In the genomic region with DNA sequence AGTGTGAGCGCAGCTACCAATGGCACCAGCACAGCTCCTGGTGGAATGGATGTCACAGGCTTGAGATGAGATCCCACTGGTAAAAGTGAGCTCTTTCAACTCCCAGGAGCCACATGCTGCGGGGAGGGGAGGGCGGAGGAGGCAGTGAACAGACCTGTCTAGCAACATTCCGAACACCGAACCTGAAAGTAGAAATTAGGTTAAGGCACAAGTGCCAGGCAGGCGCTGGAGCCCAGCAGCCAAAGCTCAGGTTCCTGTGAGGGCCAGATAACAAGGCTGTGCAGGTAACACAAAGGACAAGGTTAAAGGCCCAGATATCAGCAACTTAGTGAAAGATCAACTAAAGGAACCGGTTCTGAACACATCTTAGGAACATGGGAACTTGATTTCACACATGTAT, we compare ENCODE assay signal across 12 mouse cellular contexts. TPM values are rescaled to one million over a fixed set of nuclear protein-coding genes. Genes with fewer than 3 reads are reported as not detected.
DNase-seq lines count a peak whose midpoint lies in the region; ATAC-seq lines count a peak whose summit lies in the region.
"Had no signal": no experiment of that assay in that cellular context is flagged by ENCODE, and none has a peak within 500 bp of the region (broad histone marks: within the 10 kb centered on the region; RNA-seq: fewer than 3 reads in every experiment).

No protein-coding gene starts in this region.

- 0 out of 2 replicates have a peak, but pooled peaks cover 4% of the 10 kb centered on the region for H3K36me3 ChIP-seq in hindbrain, embryonic 10.5 days
- no peaks in the 10 kb centered on the region for H3K36me3 ChIP-seq in hindbrain, embryonic 13.5 days
- no peaks in the 10 kb centered on the region for H3K36me3 ChIP-seq in embryonic facial prominence, embryonic 15.5 days
- no peaks in the 10 kb centered on the region for H3K36me3 ChIP-seq in kidney, embryonic 16.5 days (ENCODE audit: insufficient read depth, low read length)
- peaks cover 9% of the 10 kb centered on the region; the same call in 1 of the 2 replicates for H3K36me3 ChIP-seq in forebrain, embryonic 10.5 days (replicated peaks)
- H3K36me3 ChIP-seq in hindbrain, embryonic 16.5 days (ENCODE audit: control insufficient read depth, insufficient read depth, low read length): no peaks in the 10 kb centered on the region

- no peaks in the 10 kb centered on the region for H3K9me3 ChIP-seq in hindbrain, embryonic 10.5 days
- H3K9me3 ChIP-seq in hindbrain, embryonic 13.5 days: peaks cover 6% of the 10 kb centered on the region
- H3K9me3 ChIP-seq in embryonic facial prominence, embryonic 15.5 days (replicated peaks): no peaks in the 10 kb centered on the region
- no peaks in the 10 kb centered on the region for H3K9me3 ChIP-seq in kidney, embryonic 16.5 days (ENCODE audit: low read length)
- H3K9me3 ChIP-seq in forebrain, embryonic 10.5 days: no peaks in the 10 kb centered on the region; the same call in 1 of the 2 replicates
- peaks cover 6% of the 10 kb centered on the region for H3K9me3 ChIP-seq in hindbrain, embryonic 16.5 days (ENCODE audit: control insufficient read depth, low read length)

- 0 out of 2 replicates have a peak overlapping the region, but pooled peaks have one; percentile 37 for H3K27ac ChIP-seq in hindbrain, embryonic 10.5 days
- H3K27ac ChIP-seq in hindbrain, embryonic 13.5 days: no peak overlapping the region
- H3K27ac ChIP-seq in embryonic facial prominence, embryonic 15.5 days (replicated peaks): peak overlapping the region; percentile 56
- H3K27ac ChIP-seq in kidney, embryonic 16.5 days (ENCODE audit: low read length): peak overlapping the region; percentile 82
- no peak overlapping the region for H3K27ac ChIP-seq in forebrain, embryonic 10.5 days
- H3K27ac ChIP-seq in hindbrain, embryonic 16.5 days (ENCODE audit: low read depth, low read length): no peak overlapping the region
- H3K27ac ChIP-seq: macrophage had no signal

- no peak overlapping the region for H3K9ac ChIP-seq in hindbrain, embryonic 13.5 days
- H3K9ac ChIP-seq in embryonic facial prominence, embryonic 15.5 days: no peak overlapping the region
- no peak overlapping the region for H3K9ac ChIP-seq in kidney, embryonic 16.5 days (replicated peaks; ENCODE audit: low read length)
- H3K9ac ChIP-seq in hindbrain, embryonic 16.5 days (ENCODE audit: low read depth, low read length): no peak overlapping the region

- H3K27me3 ChIP-seq in hindbrain, embryonic 10.5 days (ENCODE audit: insufficient read depth, poor library complexity, severe bottlenecking): no peaks in the 10 kb centered on the region
- no peaks in the 10 kb centered on the region for H3K27me3 ChIP-seq in hindbrain, embryonic 13.5 days
- no peaks in the 10 kb centered on the region for H3K27me3 ChIP-seq in embryonic facial prominence, embryonic 15.5 days
- H3K27me3 ChIP-seq in kidney, embryonic 16.5 days (ENCODE audit: insufficient read depth, low read length): no peaks in the 10 kb centered on the region
- H3K27me3 ChIP-seq in forebrain, embryonic 10.5 days (ENCODE audit: poor library complexity, severe bottlenecking): no peaks in the 10 kb centered on the region
- no peaks in the 10 kb centered on the region for H3K27me3 ChIP-seq in hindbrain, embryonic 16.5 days (replicated peaks; ENCODE audit: control insufficient read depth, insufficient read depth, low read length)
- H3K27me3 ChIP-seq: Patski had no signal

- no peak for ATAC-seq in hindbrain, embryonic 13.5 days (ENCODE audit: low FRiP score)
- ATAC-seq in embryonic facial prominence, embryonic 15.5 days (ENCODE audit: insufficient number of reproducible peaks, low FRiP score, low TSS enrichment, low read depth): peak; percentile 59
- peak; percentile 53 for ATAC-seq in kidney, embryonic 16.5 days (ENCODE audit: low FRiP score, low TSS enrichment)
- ATAC-seq in hindbrain, embryonic 16.5 days: no peak
- ATAC-seq: Patski had no signal

- H3K4me3 ChIP-seq in hindbrain, embryonic 10.5 days: no peak overlapping the region
- no peak overlapping the region for H3K4me3 ChIP-seq in hindbrain, embryonic 13.5 days
- H3K4me3 ChIP-seq in embryonic facial prominence, embryonic 15.5 days (replicated peaks): no peak overlapping the region
- no peak overlapping the region for H3K4me3 ChIP-seq in kidney, embryonic 16.5 days (ENCODE audit: low read length)
- H3K4me3 ChIP-seq in forebrain, embryonic 10.5 days: no peak overlapping the region
- H3K4me3 ChIP-seq in hindbrain, embryonic 16.5 days (ENCODE audit: low read length): no peak overlapping the region

- peaks cover 68% of the 10 kb centered on the region for H3K4me1 ChIP-seq in hindbrain, embryonic 10.5 days (replicated peaks)
- peaks cover 46% of the 10 kb centered on the region for H3K4me1 ChIP-seq in hindbrain, embryonic 13.5 days (replicated peaks)
- peaks cover 37% of the 10 kb centered on the region for H3K4me1 ChIP-seq in embryonic facial prominence, embryonic 15.5 days
- peaks cover 39% of the 10 kb centered on the region for H3K4me1 ChIP-seq in kidney, embryonic 16.5 days (ENCODE audit: insufficient read depth, low read length)
- H3K4me1 ChIP-seq in forebrain, embryonic 10.5 days: peaks cover 45% of the 10 kb centered on the region
- H3K4me1 ChIP-seq in hindbrain, embryonic 16.5 days (ENCODE audit: control insufficient read depth, insufficient read depth, low read depth, low read length): peaks cover 13% of the 10 kb centered on the region

- no peak overlapping the region for H3K4me2 ChIP-seq in hindbrain, embryonic 13.5 days
- no peak overlapping the region for H3K4me2 ChIP-seq in embryonic facial prominence, embryonic 15.5 days (replicated peaks)
- no peak overlapping the region for H3K4me2 ChIP-seq in kidney, embryonic 16.5 days (replicated peaks; ENCODE audit: low read depth, low read length)
- H3K4me2 ChIP-seq in hindbrain, embryonic 16.5 days (ENCODE audit: low read length): no peak overlapping the region

- DNase-seq in hindbrain, embryonic 10.5 days (ENCODE audit: low spot score): no peak
- DNase-seq in lung, postnatal 25 days (ENCODE audit: low spot score): peak; percentile 84
- DNase-seq in forebrain, embryonic 10.5 days (ENCODE audit: extremely low spot score, low spot score): no peak
- DNase-seq in cerebellum, adult 11-12 months: no peak
- DNase-seq: right cerebral cortex, postnatal 4 days; thymus, postnatal 4 days had no signal

- 83% methylated on average over 7 of the region's 7 CpGs for WGBS in hindbrain, embryonic 10.5 days
- 84% methylated on average over 7 of the region's 7 CpGs for WGBS in hindbrain, embryonic 13.5 days
- WGBS in embryonic facial prominence, embryonic 15.5 days: 55% methylated on average over 7 of the region's 7 CpGs
- WGBS in kidney, embryonic 16.5 days: 57% methylated on average over 7 of the region's 7 CpGs
- 79% methylated on average over 7 of the region's 7 CpGs for WGBS in forebrain, embryonic 10.5 days
- 88% methylated on average over 7 of the region's 7 CpGs for WGBS in hindbrain, embryonic 16.5 days

RNA-seq across cellular contexts. Expression of a gene that starts 54.7 kb away (rescaled TPM):
- polyA plus RNA-seq in hindbrain, embryonic 10.5 days (2016; fragmentation: Nextera tagmentation; extraction: Ambion mirVana): 3.9 and 4.9 TPM in 2 replicates
- polyA plus RNA-seq in hindbrain, embryonic 13.5 days (2015; fragmentation: Nextera tagmentation; extraction: Ambion mirVana): 6.7 and 7.1 TPM in 2 replicates
- 6.9 and 7.2 TPM in 2 replicates for polyA plus RNA-seq in embryonic facial prominence, embryonic 15.5 days (2015; fragmentation: Nextera tagmentation; extraction: Ambion mirVana)
- 5.9 and 8.3 TPM in 2 replicates for polyA plus RNA-seq in kidney, embryonic 16.5 days (2015; fragmentation: Nextera tagmentation; extraction: Ambion mirVana)
- polyA plus RNA-seq in forebrain, embryonic 10.5 days (2016; fragmentation: Nextera tagmentation; extraction: Ambion mirVana): 4.2 and 4.9 TPM in 2 replicates
- polyA plus RNA-seq in hindbrain, embryonic 16.5 days (2015; fragmentation: Nextera tagmentation; extraction: Ambion mirVana): 6.4 and 7.8 TPM in 2 replicates

Comparison
In these comparisons a context has a peak if more than half of its experiments do, and no peak if none do; other contexts are left out.
1. H3K27ac ChIP-seq: peak in hindbrain, embryonic 10.5 days (single experiment), embryonic facial prominence, embryonic 15.5 days (single experiment) and kidney, embryonic 16.5 days (single experiment); none in hindbrain, embryonic 13.5 days (single experiment), forebrain, embryonic 10.5 days (single experiment) and hindbrain, embryonic 16.5 days (single experiment).
2. ATAC-seq: peak in embryonic facial prominence, embryonic 15.5 days (single experiment) and kidney, embryonic 16.5 days (single experiment); none in hindbrain, embryonic 13.5 days (single experiment) and hindbrain, embryonic 16.5 days (single experiment).